Mouse (Mus musculus) gastrocnemius, postnatal 25 days (tissue): ENCODE data around the gene Ncbp2. TPM values are rescaled to one million over a fixed set of nuclear protein-coding genes. Genes with fewer than 3 reads are reported as not detected.

ENCODE experiments used
- DNase-seq: peaks from one replicate; pipeline ENCODE4 v3.0.0; 2022
- microRNA-seq, 2 experiments: library from miRNA; unstranded; fragments of <30 nt; microRNA quantifications; one replicate each; pipeline ENCODE4 v1.2.0; 2021; ENCODE audit warnings: borderline replicate concordance in 2 of 2
- total RNA-seq, 2 experiments: library from RNA; stranded (reverse); gene quantifications; 1 replicate in 1 of 2; 2 replicates in 1 of 2; pipeline ENCODE4 v1.2.3; 2021

Gene Ncbp2
- total RNA-seq, 2 experiments from 2014 or later: 14.5 to 15.3 TPM

DNA sequence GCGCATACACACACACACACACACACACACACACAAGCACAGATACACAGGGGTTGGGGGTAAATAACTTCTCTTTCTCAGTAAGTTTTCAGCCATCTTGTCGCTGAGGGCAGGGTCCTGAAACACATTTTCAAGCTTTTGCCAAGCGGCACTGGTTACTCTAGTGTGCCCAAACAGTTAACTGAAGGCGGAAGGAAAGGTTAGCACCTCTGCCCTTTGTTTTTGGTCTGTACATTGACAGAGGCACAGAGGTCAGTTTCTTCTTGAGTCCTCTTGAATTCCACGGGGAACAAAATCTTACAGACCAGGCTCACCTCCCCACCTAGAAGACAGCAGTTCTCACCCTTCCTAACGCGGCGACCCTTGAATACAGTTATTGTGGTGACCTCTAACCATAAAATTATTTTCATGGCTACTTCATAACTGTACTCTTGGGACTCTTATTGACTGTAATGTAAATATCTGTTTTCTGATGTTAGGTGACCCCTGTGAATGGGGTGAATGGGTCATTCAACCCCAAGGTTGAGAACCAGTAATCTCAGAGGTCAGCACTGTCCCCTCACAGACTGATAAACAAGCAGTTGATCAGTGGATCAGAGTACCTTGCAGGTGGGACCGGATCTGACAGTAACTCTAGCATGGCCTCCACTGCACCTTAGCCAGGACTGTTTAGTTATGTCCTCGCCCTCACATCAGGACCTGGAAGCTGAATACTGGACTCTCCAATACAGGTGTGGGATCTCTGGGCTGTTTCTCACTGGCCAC is 60.4 kb downstream of the Ncbp2 start:
- DNase-seq: no peak

- no peak for DNase-seq
These were observed 61.6 kb downstream of the Ncbp2 start for GRCm38 (mm10) chr16:32009913-32010312.

- DNase-seq: no peak
These were observed 62.0 kb downstream of the Ncbp2 start for GRCm38 (mm10) chr16:32010330-32010729.

Small RNAs within 50 kb of the gene (microRNA-seq; reads per million reads assigned to microRNA genes)
- 0 reads per million in 2 experiments for gene Gm26269

Other genes with a start within 250 kb of the Ncbp2 start
- not detected for gene Meltf, start 69.7 kb upstream of the Ncbp2 start, total RNA-seq
- 1 to 10 TPM in 1 of 2 experiments, under 1 TPM in 1; 0.87 to 2.3 TPM for gene Pigz, start 14.7 kb upstream of the Ncbp2 start, total RNA-seq
- gene 0610012G03Rik, start within 50 bp of the Ncbp2 start, total RNA-seq: 10 to 100 TPM; 51.0 to 53.6 TPM
- gene Senp5, start 54.8 kb downstream of the Ncbp2 start, total RNA-seq: 10 to 100 TPM; 11.0 to 11.6 TPM
- gene Pak2, start 130.8 kb downstream of the Ncbp2 start, total RNA-seq: 10 to 100 TPM; 13.8 to 14.7 TPM
- 10 to 100 TPM; 12.6 to 14.0 TPM for gene Pigx, start 151.2 kb downstream of the Ncbp2 start, total RNA-seq
- 1 to 10 TPM; 7.7 to 7.9 TPM for gene Cep19, start 151.3 kb downstream of the Ncbp2 start, total RNA-seq
- 1 to 10 TPM; 1.9 to 2.5 TPM for gene Nrros, start 217.1 kb downstream of the Ncbp2 start, total RNA-seq
- gene Bex6, start 231.3 kb downstream of the Ncbp2 start, total RNA-seq: not detected